Mouse (Mus musculus) bone marrow macrophage, adult 2 months (primary cell): ENCODE results near the gene Zcchc3. TPM values are rescaled to one million over a fixed set of nuclear protein-coding genes. Genes with fewer than 3 reads are reported as not detected.

Source experiments
- H3K27ac ChIP-seq: 2 replicates; pipeline ENCODE4 v1.5.1; 2012; ENCODE audit warnings: low read depth, low read length; ENCODE audit not compliant: insufficient read depth
- H3K4me1 ChIP-seq: 2 replicates; pipeline ENCODE4 v1.6.1; 2012; ENCODE audit warnings: low read length; ENCODE audit not compliant: control insufficient read depth, insufficient read depth
- H3K4me3 ChIP-seq: 2 replicates; pipeline ENCODE4 v1.5.1; 2012; ENCODE audit warnings: mild to moderate bottlenecking, low read length, moderate library complexity; ENCODE audit not compliant: insufficient read depth
- CTCF ChIP-seq: IDR thresholded peaks from 2 replicates; pipeline ENCODE4 v1.5.1; 2012; ENCODE audit warnings: low read depth, mild to moderate bottlenecking, low read length, moderate library complexity
- POLR2A ChIP-seq: IDR thresholded peaks from 2 replicates; pipeline ENCODE4 v1.6.1; 2012; ENCODE audit warnings: mild to moderate bottlenecking, low read depth, low read length, borderline replicate concordance
- polyA plus RNA-seq: library from polyadenylated mRNA; stranded (reverse); fragments of >200 nt; gene quantifications from 2 replicates; pipeline ENCODE4 v1.2.4, GENCODE M21; 2012; ENCODE audit not compliant: missing spikeins, insufficient read depth, insufficient read length

Gene Zcchc3
- polyA plus RNA-seq, result 2.0 and 2.3 TPM in 2 replicates

- Histone ChIP-seq H3K4me1 (0 out of 2 replicates have a peak, but pooled peaks cover 2% of the 10 kb centered on the region), H3K27ac (no peak within 1 kb of the TSS), H3K4me3 (peak within 1 kb of the TSS; percentile 63)
- no peak for TF ChIP-seq POLR2A
- no peak for TF ChIP-seq CTCF
Measured at GRCm38 (mm10) chr2:152414591-152415165, at the start of gene Zcchc3. Gene Zcchc3 (minus strand): TSS chr2:152415027.

- TF ChIP-seq POLR2A, result no peak
- no peak for TF ChIP-seq CTCF
- Histone ChIP-seq H3K4me1 (no peaks in the 10 kb centered on the region), H3K4me3 (no peak overlapping the region), H3K27ac (no peak overlapping the region)
Measured at GRCm38 (mm10) chr2:152459241-152459640, 44.4 kb upstream of the Zcchc3 start.

- Histone ChIP-seq H3K4me1 (no peaks in the 10 kb centered on the region), H3K4me3 (no peak overlapping the region), H3K27ac (no peak overlapping the region)
- TF ChIP-seq CTCF (no peak), POLR2A (no peak)
Measured at GRCm38 (mm10) chr2:152452101-152452781, 37.4 kb upstream of the Zcchc3 start.

GRCm38 (mm10) chr2:152450241-152450640, 35.4 kb upstream of the Zcchc3 start:
- Histone ChIP-seq H3K27ac (no peak overlapping the region), H3K4me3 (no peak overlapping the region), H3K4me1 (no peaks in the 10 kb centered on the region)
- TF ChIP-seq POLR2A (no peak), CTCF (peak; percentile 37; the same call in 1 of the 2 replicates)

- no peaks in the 10 kb centered on the region for H3K4me1 ChIP-seq
- H3K27ac ChIP-seq, result no peak overlapping the region
- TF ChIP-seq CTCF (no peak), POLR2A (no peak)
- H3K4me3 ChIP-seq, result no peak overlapping the region
Measured at GRCm38 (mm10) chr2:152447461-152447860, 32.6 kb upstream of the Zcchc3 start.

GRCm38 (mm10) chr2:152446642-152447041, 31.8 kb upstream of the Zcchc3 start:
- no peak overlapping the region for H3K4me3 ChIP-seq
- H3K4me1 ChIP-seq, result no peaks in the 10 kb centered on the region
- H3K27ac ChIP-seq, result no peak overlapping the region
- TF ChIP-seq POLR2A (no peak), CTCF (no peak)

- TF ChIP-seq CTCF, result no peak
- TF ChIP-seq POLR2A, result no peak
- Histone ChIP-seq H3K4me1 (no peaks in the 10 kb centered on the region), H3K4me3 (no peak overlapping the region), H3K27ac (no peak overlapping the region)
Measured at GRCm38 (mm10) chr2:152443281-152443680, 28.5 kb upstream of the Zcchc3 start.

GRCm38 (mm10) chr2:152442322-152442721, 27.5 kb upstream of the Zcchc3 start:
- H3K4me1 ChIP-seq, result no peaks in the 10 kb centered on the region
- TF ChIP-seq CTCF (no peak), POLR2A (no peak)
- no peak overlapping the region for H3K27ac ChIP-seq
- no peak overlapping the region for H3K4me3 ChIP-seq

- H3K4me1 ChIP-seq, result no peaks in the 10 kb centered on the region
- no peak overlapping the region for H3K4me3 ChIP-seq
- no peak overlapping the region for H3K27ac ChIP-seq
- TF ChIP-seq POLR2A, result no peak
- no peak for TF ChIP-seq CTCF
Measured at GRCm38 (mm10) chr2:152439833-152440232, 25.0 kb upstream of the Zcchc3 start.

- Histone ChIP-seq H3K27ac (no peak overlapping the region), H3K4me1 (no peaks in the 10 kb centered on the region), H3K4me3 (no peak overlapping the region)
- no peak for TF ChIP-seq CTCF
- no peak for TF ChIP-seq POLR2A
Measured at GRCm38 (mm10) chr2:152438963-152439362, 24.1 kb upstream of the Zcchc3 start.
